Mouse (Mus musculus) mature B cell (primary cell): ENCODE results near the gene Kcnk4.

Experiments
- in situ Hi-C: fragments of 300-500 bp; cut with MboI; formaldehyde crosslinking; loops from 2 replicates; pipeline ENCODE4 v1.14.3; 2019

Kcnk4 gene

DNA sequence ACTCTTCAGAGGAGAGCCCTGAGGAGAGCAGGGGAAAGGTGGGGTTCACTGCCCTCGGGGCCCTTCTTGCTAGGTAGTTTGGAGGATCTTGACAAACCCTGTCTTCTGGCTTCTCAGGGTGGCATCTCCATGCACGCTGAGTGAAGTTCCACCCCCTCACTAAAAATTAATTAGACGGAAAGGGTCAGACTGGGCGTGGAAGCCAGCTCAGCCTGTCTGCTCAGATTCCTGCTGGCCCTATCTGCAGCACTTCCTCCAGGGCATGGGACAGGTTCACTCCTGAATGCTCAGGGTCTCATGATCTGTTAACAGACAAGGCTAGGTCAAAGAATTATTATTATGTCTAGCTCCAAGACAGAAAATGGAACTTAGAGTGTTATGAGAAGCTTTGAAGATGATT lies 41.8 kb downstream of the Kcnk4 start:
- in situ Hi-C loops = no loop called here

DNA sequence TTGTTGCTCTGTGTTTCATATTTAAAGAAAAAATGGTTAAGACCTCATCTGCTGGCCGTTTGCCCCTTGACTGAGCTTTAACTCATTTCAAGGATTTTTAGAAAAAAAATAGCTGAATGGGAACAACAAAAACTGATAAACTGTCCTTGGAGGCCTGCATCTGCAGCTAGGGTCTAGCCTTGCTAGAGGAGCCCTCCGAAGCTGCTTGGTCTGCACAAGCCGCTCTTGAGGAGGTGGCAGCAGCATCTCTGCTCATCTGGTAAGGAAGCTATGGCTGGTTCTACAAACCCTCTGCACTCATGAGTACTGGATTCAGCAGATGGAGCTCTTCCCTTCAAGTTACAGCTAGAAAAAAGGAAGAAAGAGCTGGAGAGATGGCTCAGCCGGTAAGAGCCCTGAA lies 56.4 kb downstream of the Kcnk4 start:
- in situ Hi-C loops = no loop called here

DNA sequence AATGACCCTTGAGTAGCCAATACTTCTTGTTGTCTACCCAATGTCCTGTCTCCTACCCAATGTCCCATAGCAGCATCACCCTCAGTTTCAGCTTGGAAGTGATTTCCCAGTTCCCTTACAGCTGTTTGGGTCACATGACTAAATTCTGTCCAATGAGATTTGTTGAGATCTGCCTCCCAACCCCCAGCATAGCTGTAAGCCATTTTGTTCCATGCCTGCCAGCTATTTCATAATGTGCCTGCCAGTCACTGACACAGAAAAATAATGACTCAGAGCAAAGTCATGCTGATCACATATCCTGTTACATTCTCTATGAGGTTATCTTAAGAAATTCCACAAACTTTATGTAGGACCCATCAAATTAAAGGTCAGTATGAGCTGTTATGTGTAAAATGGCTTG lies 57.5 kb downstream of the Kcnk4 start:
- in situ Hi-C loops = no loop called here

DNA sequence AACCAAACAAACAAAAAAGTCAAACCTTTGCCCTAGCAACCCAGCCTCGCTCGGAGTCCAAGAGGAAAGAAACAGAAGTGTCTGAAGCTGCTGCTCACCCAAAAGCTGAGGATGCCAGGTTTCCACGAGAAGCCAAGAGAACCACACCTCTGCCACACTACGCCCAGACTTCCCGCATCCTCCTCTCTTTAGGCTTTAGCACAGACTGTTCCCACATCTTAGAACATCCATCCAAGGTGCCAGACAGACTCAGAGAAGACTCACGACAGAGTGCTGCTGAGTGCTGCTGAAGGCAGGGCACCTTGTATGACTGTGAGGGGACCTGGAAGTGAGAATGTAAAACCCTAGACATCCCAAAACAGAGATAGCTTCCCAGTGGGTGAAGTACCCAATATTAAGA lies 58.5 kb downstream of the Kcnk4 start:
- in situ Hi-C loops = no loop called here

DNA sequence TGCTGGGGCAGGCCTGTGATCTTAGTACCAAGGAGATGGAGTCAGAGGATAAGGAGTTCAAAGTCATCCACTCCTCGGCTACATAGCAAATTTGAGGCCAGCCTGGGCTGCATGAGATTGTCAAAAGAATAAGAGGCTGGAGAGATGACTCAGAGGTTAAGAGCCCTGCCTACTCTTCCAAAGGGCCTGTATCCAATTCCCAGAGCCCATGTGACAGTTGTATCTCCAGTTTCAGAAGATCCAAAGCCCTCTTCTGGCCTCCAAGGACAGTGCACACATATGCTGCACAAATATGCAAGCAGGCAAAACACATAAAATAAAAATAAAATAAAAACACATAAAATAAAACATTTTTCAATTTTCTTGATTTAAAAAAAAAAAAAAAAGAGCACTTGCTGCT lies 60.1 kb downstream of the Kcnk4 start:
- in situ Hi-C loops = no loop called here
